Mouse (Mus musculus) kidney, embryonic 16.5 days (tissue): ENCODE results near the gene Ralbp1. TPM values are rescaled to one million over a fixed set of nuclear protein-coding genes. Genes with fewer than 3 reads are reported as not detected.

Experiments used
- ATAC-seq: fragments of 200-750 bp; cut with Nextera tagmentation; 2 replicates; pipeline ENCODE4 v1.8.0; 2017; ENCODE audit warnings: moderate TSS enrichment; ENCODE audit not compliant: low FRiP score, low TSS enrichment
- H3K27ac ChIP-seq: fragments of 300-500 bp; sonication (generic); 2 replicates; pipeline ENCODE4 v1.5.1; 2014; ENCODE audit warnings: low read length
- H3K27me3 ChIP-seq: fragments of 300-500 bp; sonication (generic); 2 replicates; pipeline ENCODE4 v1.6.1; 2014; ENCODE audit warnings: low read length, control low read depth, mixed read lengths; ENCODE audit not compliant: insufficient read depth
- H3K36me3 ChIP-seq: fragments of 300-500 bp; sonication (generic); 2 replicates; pipeline ENCODE4 v1.6.1; 2014; ENCODE audit warnings: low read length, control low read depth, mixed read lengths; ENCODE audit not compliant: insufficient read depth
- H3K4me1 ChIP-seq: fragments of 300-500 bp; sonication (generic); 2 replicates; pipeline ENCODE4 v1.6.1; 2014; ENCODE audit warnings: low read length, control low read depth, mixed read lengths; ENCODE audit not compliant: insufficient read depth
- H3K4me2 ChIP-seq: fragments of 300-500 bp; sonication (generic); replicated peaks from 2 replicates; pipeline ENCODE4 v1.6.1; 2014; ENCODE audit warnings: low read depth, low read length
- H3K4me3 ChIP-seq: fragments of 300-500 bp; sonication (generic); 2 replicates; pipeline ENCODE4 v1.5.1; 2014; ENCODE audit warnings: mild to moderate bottlenecking, low read length
- H3K9ac ChIP-seq: fragments of 300-500 bp; sonication (generic); replicated peaks from 2 replicates; pipeline ENCODE4 v1.6.1; 2014; ENCODE audit warnings: low read length
- H3K9me3 ChIP-seq: fragments of 300-500 bp; sonication (generic); 2 replicates; pipeline ENCODE4 v1.6.1; 2016; ENCODE audit warnings: low read length, control low read depth
- WGBS: fragments of 180-500 bp; shearing (Covaris S2); extraction: QIAGEN DNeasy Blood & Tissue Kit; methylation state at CpG from one replicate; pipeline ENCODE4 v1.1.7; 2014; 5-methylcytosine and 5-hydroxymethylcytosine counted together
- polyA plus RNA-seq: library from polyadenylated mRNA; unstranded; fragments of >200 nt; fragmentation: Nextera tagmentation; extraction: Ambion mirVana; gene quantifications from 2 replicates; pipeline ENCODE4 v1.2.1, GENCODE M21; 2015

Gene Ralbp1
- polyA plus RNA-seq, 1 experiment from 2014 or later: 71.0 TPM

- H3K4me2 ChIP-seq: no peak overlapping the region
- WGBS: 65% methylated on average over 5 of the region's 5 CpGs
- peaks cover 53% of the 10 kb centered on the region for H3K36me3 ChIP-seq
- H3K9ac ChIP-seq: no peak overlapping the region
- no peak overlapping the region for H3K27ac ChIP-seq
- no peaks in the 10 kb centered on the region for H3K9me3 ChIP-seq
- no peak overlapping the region for H3K4me3 ChIP-seq
- ATAC-seq: no peak
- H3K27me3 ChIP-seq: no peaks in the 10 kb centered on the region
- no peaks in the 10 kb centered on the region for H3K4me1 ChIP-seq
Measured at GRCm38 (mm10) chr17:65820197-65820596, 65.4 kb downstream of the Ralbp1 start.

- no peaks in the 10 kb centered on the region for H3K4me1 ChIP-seq
- no peaks in the 10 kb centered on the region for H3K27me3 ChIP-seq
- H3K9ac ChIP-seq: no peak overlapping the region
- H3K36me3 ChIP-seq: peaks cover 64% of the 10 kb centered on the region
- no peak overlapping the region for H3K27ac ChIP-seq
- WGBS: 91% methylated on average over 8 of the region's 8 CpGs
- ATAC-seq: no peak
- H3K4me3 ChIP-seq: no peak overlapping the region
- no peaks in the 10 kb centered on the region for H3K9me3 ChIP-seq
- H3K4me2 ChIP-seq: no peak overlapping the region
Measured at GRCm38 (mm10) chr17:65813763-65814162, 71.8 kb downstream of the Ralbp1 start.

GRCm38 (mm10) chr17:65811032-65811431 is 74.6 kb downstream of the Ralbp1 start:
- Histone ChIP-seq H3K9me3 (no peaks in the 10 kb centered on the region), H3K27ac (no peak overlapping the region), H3K36me3 (peaks cover 44% of the 10 kb centered on the region), H3K4me2 (no peak overlapping the region), H3K4me3 (no peak overlapping the region), H3K27me3 (no peaks in the 10 kb centered on the region), H3K9ac (no peak overlapping the region), H3K4me1 (no peaks in the 10 kb centered on the region)
- WGBS: 72% methylated on average over 5 of the region's 5 CpGs
- no peak for ATAC-seq

- no peak for ATAC-seq
- Histone ChIP-seq H3K4me2 (no peak overlapping the region), H3K9me3 (no peaks in the 10 kb centered on the region), H3K4me3 (no peak overlapping the region), H3K27ac (no peak overlapping the region), H3K9ac (no peak overlapping the region), H3K36me3 (peaks cover 25% of the 10 kb centered on the region), H3K27me3 (no peaks in the 10 kb centered on the region), H3K4me1 (no peaks in the 10 kb centered on the region)
- WGBS: 88% methylated on average over 2 of the region's 2 CpGs
Measured at GRCm38 (mm10) chr17:65806416-65806815, 79.2 kb downstream of the Ralbp1 start.

- Histone ChIP-seq H3K27me3 (no peaks in the 10 kb centered on the region), H3K4me2 (no peak overlapping the region), H3K4me3 (no peak overlapping the region), H3K27ac (no peak overlapping the region), H3K9ac (no peak overlapping the region), H3K9me3 (no peaks in the 10 kb centered on the region), H3K4me1 (no peaks in the 10 kb centered on the region), H3K36me3 (peaks cover 22% of the 10 kb centered on the region)
- WGBS: 62% methylated on average over 4 of the region's 4 CpGs
- no peak for ATAC-seq
Measured at GRCm38 (mm10) chr17:65805966-65806365, 79.6 kb downstream of the Ralbp1 start.

- Histone ChIP-seq H3K27me3 (no peaks in the 10 kb centered on the region), H3K27ac (no peak overlapping the region), H3K9me3 (no peaks in the 10 kb centered on the region), H3K9ac (no peak overlapping the region), H3K4me1 (no peaks in the 10 kb centered on the region), H3K36me3 (peaks cover 16% of the 10 kb centered on the region), H3K4me2 (no peak overlapping the region), H3K4me3 (no peak overlapping the region)
- 80% methylated on average over 4 of the region's 4 CpGs for WGBS
- no peak for ATAC-seq
Measured at GRCm38 (mm10) chr17:65802026-65802425, 83.6 kb downstream of the Ralbp1 start.

GRCm38 (mm10) chr17:65800451-65800850 is 85.1 kb downstream of the Ralbp1 start:
- Histone ChIP-seq H3K27me3 (no peaks in the 10 kb centered on the region), H3K4me1 (no peaks in the 10 kb centered on the region), H3K4me3 (no peak overlapping the region), H3K36me3 (peaks cover 16% of the 10 kb centered on the region), H3K27ac (no peak overlapping the region), H3K9ac (no peak overlapping the region), H3K4me2 (no peak overlapping the region), H3K9me3 (no peaks in the 10 kb centered on the region)
- WGBS: 85% methylated on average over 6 of the region's 6 CpGs
- ATAC-seq: no peak

- peaks cover 9% of the 10 kb centered on the region for H3K36me3 ChIP-seq
- WGBS: 86% methylated on average over 1 of the region's 1 CpGs
- H3K27me3 ChIP-seq: no peaks in the 10 kb centered on the region
- H3K9me3 ChIP-seq: no peaks in the 10 kb centered on the region
- no peak for ATAC-seq
- no peak overlapping the region for H3K4me2 ChIP-seq
- no peak overlapping the region for H3K27ac ChIP-seq
- no peaks in the 10 kb centered on the region for H3K4me1 ChIP-seq
- no peak overlapping the region for H3K9ac ChIP-seq
- no peak overlapping the region for H3K4me3 ChIP-seq
Measured at GRCm38 (mm10) chr17:65799353-65799752, 86.2 kb downstream of the Ralbp1 start.

GRCm38 (mm10) chr17:65798446-65798845 is 87.2 kb downstream of the Ralbp1 start:
- Histone ChIP-seq H3K36me3 (peaks cover 4% of the 10 kb centered on the region), H3K4me2 (no peak overlapping the region), H3K27me3 (no peaks in the 10 kb centered on the region), H3K9me3 (no peaks in the 10 kb centered on the region), H3K4me1 (no peaks in the 10 kb centered on the region), H3K4me3 (no peak overlapping the region), H3K9ac (no peak overlapping the region), H3K27ac (no peak overlapping the region)
- ATAC-seq: no peak
- 65% methylated on average over 4 of the region's 4 CpGs for WGBS
